Mouse (Mus musculus) stomach, embryonic 15.5 days (tissue): ENCODE measurements around the gene Ostf1. TPM values are rescaled to one million over a fixed set of nuclear protein-coding genes. Genes with fewer than 3 reads are reported as not detected.

Experiments
- ATAC-seq: fragments of 200-750 bp; cut with Nextera tagmentation; 2 replicates; pipeline ENCODE4 v1.8.0; 2017; ENCODE audit warnings: low read depth, moderate number of reproducible peaks, moderate TSS enrichment; ENCODE audit not compliant: insufficient read depth, low FRiP score
- H3K27ac ChIP-seq: fragments of 300-500 bp; sonication (generic); 2 replicates; pipeline ENCODE4 v1.5.1; 2015; ENCODE audit warnings: mild to moderate bottlenecking, inconsistent platforms
- H3K27me3 ChIP-seq: fragments of 300-500 bp; sonication (generic); replicated peaks from 2 replicates; pipeline ENCODE4 v1.6.1; 2015; ENCODE audit warnings: inconsistent platforms
- H3K36me3 ChIP-seq: fragments of 300-500 bp; sonication (generic); 2 replicates; pipeline ENCODE4 v1.6.1; 2015; ENCODE audit warnings: inconsistent platforms
- H3K4me1 ChIP-seq: fragments of 300-500 bp; sonication (generic); 2 replicates; pipeline ENCODE4 v1.6.1; 2015; ENCODE audit warnings: inconsistent platforms
- H3K4me2 ChIP-seq: fragments of 300-500 bp; sonication (generic); 2 replicates; pipeline ENCODE4 v1.6.1; 2015; ENCODE audit warnings: mild to moderate bottlenecking, inconsistent platforms
- H3K4me3 ChIP-seq: fragments of 300-500 bp; sonication (generic); replicated peaks from 2 replicates; pipeline ENCODE4 v1.5.1; 2015; ENCODE audit warnings: inconsistent platforms
- H3K9ac ChIP-seq: fragments of 300-500 bp; sonication (generic); 2 replicates; pipeline ENCODE4 v1.6.1; 2015; ENCODE audit warnings: inconsistent platforms
- H3K9me3 ChIP-seq: fragments of 300-500 bp; sonication (generic); 2 replicates; pipeline ENCODE4 v1.6.1; 2016; ENCODE audit warnings: inconsistent platforms
- WGBS: fragments of 180-500 bp; shearing (Covaris S2); methylation state at CpG from one replicate; pipeline ENCODE4 v1.1.7; 2015; 5-methylcytosine and 5-hydroxymethylcytosine counted together
- polyA plus RNA-seq: library from polyadenylated mRNA; unstranded; fragments of >200 nt; fragmentation: Nextera tagmentation; extraction: Ambion mirVana; gene quantifications from 2 replicates; pipeline ENCODE4 v1.2.1, GENCODE M21; 2015

Ostf1 gene
- polyA plus RNA-seq, 1 experiment from 2014 or later = 95.9 TPM

- Histone ChIP-seq H3K4me3 (no peak overlapping the region), H3K4me1 (peaks cover 9% of the 10 kb centered on the region; the same call in 1 of the 2 replicates), H3K36me3 (0 out of 2 replicates have a peak, but pooled peaks cover 3% of the 10 kb centered on the region), H3K27ac (no peak overlapping the region), H3K27me3 (no peaks in the 10 kb centered on the region), H3K9ac (no peak overlapping the region), H3K9me3 (no peaks in the 10 kb centered on the region), H3K4me2 (no peak overlapping the region)
- WGBS = 91% methylated on average over 16 of the region's 16 CpGs
- no peak for ATAC-seq
Measured at GRCm38 (mm10) chr19:18581046-18581445, 50.6 kb downstream of the Ostf1 start.

GRCm38 (mm10) chr19:18579012-18579358 is 52.6 kb downstream of the Ostf1 start:
- no peak overlapping the region for H3K9ac ChIP-seq
- no peak overlapping the region for H3K4me3 ChIP-seq
- H3K4me2 ChIP-seq = no peak overlapping the region
- no peaks in the 10 kb centered on the region for H3K9me3 ChIP-seq
- no peak for ATAC-seq
- no peaks in the 10 kb centered on the region for H3K27me3 ChIP-seq
- peaks cover 9% of the 10 kb centered on the region; the same call in 1 of the 2 replicates for H3K4me1 ChIP-seq
- H3K27ac ChIP-seq = no peak overlapping the region
- H3K36me3 ChIP-seq = no peaks in the 10 kb centered on the region
- 81% methylated on average over 1 of the region's 1 CpGs for WGBS

- no peak overlapping the region for H3K9ac ChIP-seq
Measured at GRCm38 (mm10) chr19:18578216-18579011, 53.2 kb downstream of the Ostf1 start.

DNA sequence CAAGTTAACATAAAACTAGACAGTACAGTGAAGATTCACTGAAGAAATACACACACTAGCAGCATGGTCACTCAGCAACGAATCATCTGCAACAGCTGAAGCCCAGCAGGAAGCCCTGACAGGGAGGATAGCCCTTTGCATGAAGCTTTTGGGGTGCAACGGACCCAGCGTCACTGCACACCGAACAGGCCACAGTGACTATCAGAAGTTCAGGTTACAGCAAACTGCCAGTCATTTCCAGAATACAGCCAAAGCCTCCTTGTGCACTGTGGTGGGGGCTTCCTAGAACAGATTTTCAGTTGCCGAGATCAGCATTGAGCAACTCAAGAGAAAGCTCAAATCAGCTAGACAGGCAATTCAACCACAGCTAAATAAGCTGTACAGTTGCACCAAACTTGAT is 54.3 kb downstream of the Ostf1 start:
- Histone ChIP-seq H3K36me3 (no peaks in the 10 kb centered on the region), H3K9me3 (no peaks in the 10 kb centered on the region), H3K9ac (no peak overlapping the region), H3K4me3 (no peak overlapping the region), H3K4me1 (peaks cover 9% of the 10 kb centered on the region; the same call in 1 of the 2 replicates), H3K4me2 (no peak overlapping the region), H3K27me3 (no peaks in the 10 kb centered on the region), H3K27ac (no peak overlapping the region)
- ATAC-seq = no peak
- 68% methylated on average over 5 of the region's 5 CpGs for WGBS

More at GRCm38 (mm10) chr19:18578216-18579011, 53.2 kb downstream of the Ostf1 start:
- peaks cover 9% of the 10 kb centered on the region; the same call in 1 of the 2 replicates for H3K4me1 ChIP-seq
- peak; percentile 76 for ATAC-seq
- 28% methylated on average over 17 of the region's 17 CpGs for WGBS
- H3K4me3 ChIP-seq = 0 out of 2 replicates have a peak overlapping the region, but pooled peaks have one; percentile 3
- H3K27ac ChIP-seq = peak overlapping the region; percentile 40
- no peaks in the 10 kb centered on the region for H3K27me3 ChIP-seq
- no peaks in the 10 kb centered on the region for H3K9me3 ChIP-seq
- peak overlapping the region; percentile 43 for H3K4me2 ChIP-seq
- no peaks in the 10 kb centered on the region for H3K36me3 ChIP-seq

GRCm38 (mm10) chr19:18575891-18576290 is 55.7 kb downstream of the Ostf1 start:
- Histone ChIP-seq H3K9me3 (no peaks in the 10 kb centered on the region), H3K36me3 (no peaks in the 10 kb centered on the region), H3K4me3 (no peak overlapping the region), H3K4me2 (no peak overlapping the region), H3K27ac (no peak overlapping the region), H3K9ac (no peak overlapping the region), H3K4me1 (peaks cover 9% of the 10 kb centered on the region; the same call in 1 of the 2 replicates), H3K27me3 (no peaks in the 10 kb centered on the region)
- no peak for ATAC-seq
- WGBS = 85% methylated on average over 3 of the region's 3 CpGs

DNA sequence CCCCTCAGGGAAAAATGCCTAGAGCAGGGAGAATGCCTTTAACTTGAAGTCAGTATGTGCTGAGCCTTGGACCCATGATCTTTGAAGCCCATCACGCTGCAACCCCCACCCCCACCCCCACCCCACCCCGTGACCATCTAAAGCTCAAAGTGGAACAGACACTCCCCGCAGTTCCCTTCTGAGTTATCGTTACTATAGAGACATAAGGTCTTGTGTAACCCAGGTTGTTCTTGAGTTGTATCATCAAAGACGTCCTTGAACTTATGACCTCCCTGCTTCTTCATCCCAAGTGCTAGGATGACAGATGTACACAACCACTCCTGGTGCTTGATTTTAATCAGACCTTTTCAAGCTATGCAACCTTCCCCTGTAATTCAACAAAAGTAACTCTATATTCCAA is 57.7 kb downstream of the Ostf1 start:
- H3K36me3 ChIP-seq = no peaks in the 10 kb centered on the region
- H3K9ac ChIP-seq = no peak overlapping the region
- no peak overlapping the region for H3K27ac ChIP-seq
- WGBS = 50% methylated on average over 5 of the region's 5 CpGs
- no peak overlapping the region for H3K4me3 ChIP-seq
- ATAC-seq = no peak
- no peaks in the 10 kb centered on the region for H3K27me3 ChIP-seq
- no peak overlapping the region for H3K4me2 ChIP-seq
- peaks cover 9% of the 10 kb centered on the region; the same call in 1 of the 2 replicates for H3K4me1 ChIP-seq
- no peaks in the 10 kb centered on the region for H3K9me3 ChIP-seq

GRCm38 (mm10) chr19:18573443-18573842 is 58.2 kb downstream of the Ostf1 start:
- no peaks in the 10 kb centered on the region for H3K27me3 ChIP-seq
- no peak overlapping the region for H3K4me2 ChIP-seq
- H3K36me3 ChIP-seq = no peaks in the 10 kb centered on the region
- H3K9me3 ChIP-seq = no peaks in the 10 kb centered on the region
- ATAC-seq = no peak
- H3K4me3 ChIP-seq = no peak overlapping the region
- no peak overlapping the region for H3K27ac ChIP-seq
- WGBS = 45% methylated on average over 3 of the region's 3 CpGs
- no peak overlapping the region for H3K9ac ChIP-seq
- H3K4me1 ChIP-seq = peaks cover 4% of the 10 kb centered on the region; the same call in 1 of the 2 replicates

DNA sequence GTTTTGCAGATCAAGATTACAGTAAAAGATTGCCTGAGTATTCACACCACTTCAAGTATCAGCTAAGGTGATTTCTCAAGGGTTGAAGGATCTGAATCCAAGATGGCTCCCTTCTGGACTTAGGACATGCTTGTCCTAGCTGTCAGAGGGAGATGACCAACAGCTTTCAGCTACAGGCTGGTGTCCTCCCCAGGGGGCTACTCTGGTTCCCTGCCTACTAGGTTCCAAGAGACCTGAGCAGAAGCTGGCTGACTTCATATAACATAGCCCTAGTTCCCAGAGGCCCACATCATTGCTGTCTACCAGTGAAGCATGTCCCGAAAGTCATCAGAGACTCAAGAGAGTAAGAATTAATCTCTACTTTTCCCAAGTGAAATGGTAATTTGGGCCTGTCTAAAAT is 62.1 kb downstream of the Ostf1 start:
- Histone ChIP-seq H3K9ac (no peak overlapping the region), H3K27ac (no peak overlapping the region), H3K27me3 (no peaks in the 10 kb centered on the region), H3K36me3 (no peaks in the 10 kb centered on the region), H3K4me3 (no peak overlapping the region), H3K4me1 (no peaks in the 10 kb centered on the region), H3K9me3 (no peaks in the 10 kb centered on the region), H3K4me2 (no peak overlapping the region)
- no peak for ATAC-seq
- 86% methylated on average over 1 of the region's 1 CpGs for WGBS

DNA sequence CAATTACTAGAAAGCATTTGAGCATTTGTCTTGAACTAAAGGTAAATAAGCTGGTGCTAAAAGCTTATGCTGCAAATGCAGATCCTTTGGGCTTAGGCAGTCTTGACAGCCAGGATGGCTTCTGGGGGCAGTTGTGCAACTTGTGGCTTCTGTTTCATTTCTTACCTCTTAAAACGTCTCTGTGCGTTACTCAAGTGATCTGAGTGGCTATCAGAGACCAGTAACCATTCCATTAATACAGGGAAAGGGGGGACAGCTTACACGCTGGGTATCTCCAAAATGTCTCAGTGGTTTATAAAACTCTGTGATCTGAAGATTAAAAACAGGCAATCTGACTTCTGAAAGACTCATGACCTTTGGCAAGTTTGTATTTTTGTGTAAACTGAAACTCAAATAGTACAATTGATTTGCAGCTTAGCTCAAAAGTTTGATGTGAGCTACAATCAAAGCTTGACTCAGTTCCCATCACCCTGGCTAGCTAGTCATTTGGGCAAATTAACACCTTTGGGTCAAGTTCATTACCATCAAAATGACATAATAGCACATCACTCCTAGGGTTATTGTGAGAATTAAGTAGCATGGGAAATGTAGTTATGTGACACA is 62.7 kb downstream of the Ostf1 start:
- H3K4me1 ChIP-seq = no peaks in the 10 kb centered on the region
- H3K27me3 ChIP-seq = no peaks in the 10 kb centered on the region
- no peak overlapping the region for H3K9ac ChIP-seq
- H3K9me3 ChIP-seq = no peaks in the 10 kb centered on the region
- 62% methylated on average over 3 of the region's 3 CpGs for WGBS
- H3K36me3 ChIP-seq = no peaks in the 10 kb centered on the region
- ATAC-seq = no peak
- H3K27ac ChIP-seq = no peak overlapping the region
- H3K4me2 ChIP-seq = no peak overlapping the region
- no peak overlapping the region for H3K4me3 ChIP-seq

DNA sequence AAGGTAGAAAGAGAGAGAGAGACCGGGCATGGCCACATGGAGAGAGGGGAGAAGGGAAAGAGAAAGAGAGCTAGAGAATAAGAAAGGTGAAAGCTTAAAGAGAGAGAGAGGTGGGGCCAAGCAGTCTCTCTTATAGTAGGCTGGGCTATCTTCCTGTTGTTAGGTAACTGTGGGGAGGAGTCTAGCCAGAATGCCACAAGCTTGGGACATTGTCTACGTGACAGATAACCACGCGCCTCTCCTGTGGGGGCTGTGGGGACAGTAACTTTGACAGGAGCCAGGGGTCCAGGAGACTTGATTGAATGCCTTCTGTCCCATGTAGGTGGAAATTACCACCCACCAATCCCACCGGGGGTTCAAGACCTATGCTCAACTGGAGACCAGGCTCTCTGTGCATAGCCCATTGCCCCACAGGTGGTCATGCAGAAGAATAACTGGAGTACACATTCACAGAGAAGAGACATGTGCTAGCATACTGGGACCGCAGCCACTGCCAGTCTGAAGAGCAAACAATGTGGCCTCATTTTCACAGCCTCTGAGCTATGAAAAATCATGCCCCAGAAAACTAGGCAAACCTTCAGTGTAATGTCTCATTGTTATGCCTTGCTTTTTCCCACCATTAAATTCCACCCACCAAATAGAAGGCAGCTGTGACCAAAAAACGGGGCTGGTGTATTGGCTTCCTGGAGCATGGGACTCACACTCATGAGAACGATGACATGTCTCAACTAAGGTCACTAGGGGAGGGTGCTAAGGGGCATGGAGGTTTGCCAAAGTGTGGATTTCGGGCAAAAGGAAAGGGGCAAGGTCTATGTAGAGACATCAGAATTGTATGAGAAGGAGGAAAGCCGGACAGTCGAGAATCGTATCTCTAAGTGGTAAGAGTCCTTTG is 63.4 kb downstream of the Ostf1 start:
- H3K9me3 ChIP-seq = no peaks in the 10 kb centered on the region
- H3K9ac ChIP-seq = no peak overlapping the region
- 87% methylated on average over 12 of the region's 12 CpGs for WGBS
- H3K36me3 ChIP-seq = no peaks in the 10 kb centered on the region
- no peak overlapping the region for H3K27ac ChIP-seq
- no peak overlapping the region for H3K4me3 ChIP-seq
- no peaks in the 10 kb centered on the region for H3K4me1 ChIP-seq
- H3K27me3 ChIP-seq = no peaks in the 10 kb centered on the region
- no peak overlapping the region for H3K4me2 ChIP-seq
- no peak for ATAC-seq

GRCm38 (mm10) chr19:18567501-18567900 is 64.1 kb downstream of the Ostf1 start:
- H3K27me3 ChIP-seq = no peaks in the 10 kb centered on the region
- H3K4me3 ChIP-seq = no peak overlapping the region
- no peaks in the 10 kb centered on the region for H3K9me3 ChIP-seq
- no peaks in the 10 kb centered on the region for H3K36me3 ChIP-seq
- ATAC-seq = no peak
- H3K4me1 ChIP-seq = no peaks in the 10 kb centered on the region
- no peak overlapping the region for H3K27ac ChIP-seq
- H3K9ac ChIP-seq = no peak overlapping the region
- 93% methylated on average over 11 of the region's 11 CpGs for WGBS
- no peak overlapping the region for H3K4me2 ChIP-seq
